Mouse (Mus musculus): ENCODE measurements around the gene Tceanc2.

Tceanc2 gene

DNA sequence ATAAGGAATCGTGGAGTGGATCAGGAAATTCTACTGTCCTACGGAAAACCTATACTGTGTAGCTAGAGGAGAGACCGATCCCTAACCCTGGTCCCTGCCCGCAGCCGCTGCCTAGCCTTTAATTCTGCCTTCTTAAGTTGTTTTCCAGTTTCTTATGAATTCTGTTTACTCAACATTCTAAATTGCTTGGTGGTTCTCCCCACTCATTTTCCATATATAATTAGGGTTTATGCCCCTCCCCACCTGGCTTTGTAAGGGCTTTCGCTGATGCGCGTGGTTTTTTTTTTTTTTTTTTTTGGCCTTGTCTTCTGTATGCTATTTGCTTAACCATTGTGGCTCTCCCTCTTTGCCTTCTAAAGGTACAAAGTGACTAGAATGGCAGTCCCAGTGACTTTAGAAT is 645 bp upstream of the Tceanc2 start:
- DNase-seq (ENCODE audit: low read depth, low spot score) = no peak

DNA sequence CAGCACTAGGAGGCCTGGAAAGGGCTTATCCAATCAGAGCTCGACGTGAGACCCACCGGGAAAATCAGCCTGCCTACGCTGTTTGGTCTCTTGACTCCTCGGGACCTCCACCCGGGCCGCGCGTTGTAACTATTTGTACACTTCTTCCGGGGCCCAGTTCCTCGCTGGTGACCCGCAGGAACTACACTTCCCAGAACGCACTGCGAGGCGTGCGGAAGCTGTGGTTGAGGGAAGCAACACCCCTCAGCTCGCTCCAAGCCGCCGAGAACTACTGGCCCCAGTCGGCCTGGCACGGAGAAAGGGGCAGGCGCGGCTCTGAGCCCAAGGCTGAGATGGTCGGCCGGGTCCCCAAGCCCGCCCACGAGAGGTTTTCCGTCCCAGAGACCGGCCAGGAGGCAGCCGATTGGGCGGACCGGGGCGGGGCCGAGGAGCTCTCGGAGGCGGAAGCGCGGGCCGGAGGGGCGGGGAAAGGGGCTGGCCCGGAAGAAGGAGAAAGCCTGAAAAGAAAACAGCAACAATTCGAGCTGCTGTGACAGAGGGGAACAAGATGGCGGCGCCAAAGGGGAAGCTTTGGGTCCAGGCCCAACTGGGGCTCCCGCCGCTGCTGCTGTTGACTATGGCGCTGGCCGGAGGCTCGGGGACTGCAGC is 610 bp downstream of the Tceanc2 start, which contains the start of gene Tmem59:
Tmem59 (plus strand) TSS at position 218 of the 648 bp plus-strand sequence.
- peak; percentile 93 for DNase-seq (ENCODE audit: low read depth, low spot score)

DNA sequence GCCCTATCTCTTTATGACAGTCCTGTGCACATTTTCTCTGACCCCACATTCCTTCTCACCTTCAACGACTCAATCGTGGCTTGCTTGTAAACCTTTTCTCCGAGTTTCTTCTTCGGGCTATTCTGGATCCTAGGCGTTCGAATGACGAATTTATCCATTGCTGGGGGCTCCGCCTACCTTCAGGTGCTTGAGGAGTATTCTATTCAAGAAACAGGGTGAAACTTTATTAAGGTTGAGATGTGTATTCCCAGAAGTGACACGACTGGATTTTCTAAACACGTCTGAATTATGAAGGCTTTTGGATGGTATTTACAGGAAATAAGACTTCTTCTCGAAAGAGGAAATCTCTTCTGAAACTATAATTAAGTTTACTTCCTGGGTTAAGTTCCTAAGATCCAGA is 1.4 kb downstream of the Tceanc2 start:
- no peak for DNase-seq (ENCODE audit: low read depth, low spot score)

DNA sequence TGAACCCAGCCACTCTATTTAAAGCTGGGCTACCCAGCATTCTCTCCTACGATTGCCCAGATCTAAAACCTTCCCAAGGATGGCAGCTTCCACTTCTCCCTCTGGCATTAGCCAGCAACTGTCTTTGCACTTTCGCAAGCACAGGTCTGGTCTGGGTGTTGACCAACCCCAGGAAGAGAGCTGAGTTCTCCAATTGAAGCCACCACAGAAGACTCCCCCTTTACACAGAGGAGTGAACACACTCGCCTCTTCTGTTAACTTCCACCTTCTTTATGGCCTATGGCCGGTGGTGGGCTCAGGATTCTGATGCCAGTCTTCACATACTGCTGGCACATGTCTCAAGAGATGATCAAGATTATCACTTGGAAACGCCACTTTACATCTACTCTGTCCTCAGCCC is 11.1 kb downstream of the Tceanc2 start:
- no peak for DNase-seq (ENCODE audit: low read depth, low spot score)

DNA sequence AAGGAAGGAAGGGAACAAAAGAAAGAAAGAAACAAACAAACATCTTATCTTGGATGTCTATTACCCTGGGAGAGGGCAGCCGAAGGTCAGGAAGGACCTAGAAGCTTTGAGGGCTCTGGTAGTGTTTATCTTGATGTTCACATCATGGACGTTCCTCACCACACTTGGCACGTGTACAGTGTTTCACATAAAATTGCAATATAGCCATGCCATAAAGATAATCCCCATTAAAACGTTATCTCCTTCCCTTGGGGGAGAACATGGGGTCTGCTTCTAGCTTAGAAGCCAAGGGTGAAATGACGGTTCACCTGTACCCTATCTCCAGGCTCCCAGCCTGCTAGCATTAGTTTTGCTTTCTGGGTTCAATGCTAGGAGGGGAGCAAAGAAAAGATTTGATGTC is 12.2 kb downstream of the Tceanc2 start:
- no peak for DNase-seq (ENCODE audit: low read depth, low spot score)

DNA sequence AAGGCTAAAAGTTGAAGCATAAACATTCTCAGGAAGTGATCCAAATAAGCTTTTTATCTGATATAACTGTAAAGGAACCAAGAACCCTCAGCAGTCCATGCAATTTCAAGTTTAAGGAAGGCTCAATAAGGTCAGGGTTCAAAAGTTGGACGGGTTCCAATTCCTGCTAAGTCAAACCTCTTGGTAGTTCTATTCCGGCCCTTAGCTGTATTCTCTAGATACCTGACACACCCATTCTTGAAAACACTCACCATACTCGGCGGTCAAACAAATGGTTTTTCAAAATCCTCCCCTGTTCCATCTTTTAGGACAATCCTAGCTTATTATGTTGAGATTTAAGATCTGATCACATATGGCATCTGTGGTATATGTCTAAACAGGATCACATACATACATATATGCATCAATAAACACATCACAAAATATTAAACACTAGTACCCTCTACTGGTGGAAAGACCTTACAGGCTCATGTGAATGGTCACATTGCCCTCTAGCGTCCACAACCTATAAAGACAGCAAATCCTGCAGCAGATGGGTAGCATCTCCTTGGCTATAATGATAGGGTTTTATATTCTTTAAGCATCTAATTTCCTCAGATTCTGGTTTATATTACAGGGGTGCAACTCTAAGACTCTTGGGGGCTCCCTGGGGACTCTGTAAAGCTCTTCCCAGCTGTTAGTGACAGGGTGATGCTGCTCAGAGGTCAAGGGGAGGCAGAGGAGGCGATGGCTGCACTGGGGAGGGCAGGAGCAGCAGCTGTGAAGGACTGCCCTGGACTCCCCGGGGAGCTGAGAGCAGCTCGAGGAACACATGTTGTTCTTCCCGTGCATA is 14.9 kb downstream of the Tceanc2 start:
- peak; percentile 66 for DNase-seq (ENCODE audit: low read depth, low spot score)

DNA sequence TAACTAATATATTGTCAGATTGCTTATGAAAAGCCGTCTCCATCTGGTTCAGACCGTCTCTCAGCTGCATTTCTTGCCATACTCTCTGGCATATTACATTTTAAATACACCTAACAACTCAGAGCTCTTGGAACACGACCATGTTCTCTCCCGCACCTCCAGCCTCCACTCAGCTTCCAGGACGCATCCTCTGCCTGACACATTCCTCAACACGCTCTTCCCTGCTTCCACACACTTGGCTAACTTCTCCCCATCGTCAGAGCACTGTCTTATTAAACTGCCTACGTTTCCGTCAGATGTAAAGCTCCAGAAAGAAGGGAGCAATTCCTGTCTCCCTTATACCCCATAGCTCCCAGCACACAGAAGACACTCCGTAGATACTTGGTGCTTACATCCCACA is 15.6 kb downstream of the Tceanc2 start:
- no peak for DNase-seq (ENCODE audit: low read depth, low spot score)

DNA sequence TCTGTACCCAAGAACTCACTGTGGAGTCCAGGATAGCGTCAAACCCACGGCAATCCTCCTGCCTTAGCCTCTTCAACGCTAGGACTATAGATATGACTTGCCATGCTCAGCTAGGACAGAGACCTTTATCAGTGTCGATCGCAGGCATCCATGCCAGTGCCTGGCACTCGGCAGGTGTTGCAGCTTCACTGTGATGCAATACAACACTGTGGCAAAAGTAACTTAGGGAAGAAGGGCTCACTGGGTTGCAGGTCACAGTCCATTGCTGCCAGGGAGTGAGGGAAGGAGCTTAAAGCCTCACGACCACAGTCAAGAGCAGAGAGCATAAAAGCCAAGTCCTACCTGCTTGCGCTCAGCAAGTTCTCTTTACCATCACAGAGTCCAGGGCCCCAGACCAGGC is 18.7 kb downstream of the Tceanc2 start:
- DNase-seq (ENCODE audit: low read depth, low spot score) = no peak

DNA sequence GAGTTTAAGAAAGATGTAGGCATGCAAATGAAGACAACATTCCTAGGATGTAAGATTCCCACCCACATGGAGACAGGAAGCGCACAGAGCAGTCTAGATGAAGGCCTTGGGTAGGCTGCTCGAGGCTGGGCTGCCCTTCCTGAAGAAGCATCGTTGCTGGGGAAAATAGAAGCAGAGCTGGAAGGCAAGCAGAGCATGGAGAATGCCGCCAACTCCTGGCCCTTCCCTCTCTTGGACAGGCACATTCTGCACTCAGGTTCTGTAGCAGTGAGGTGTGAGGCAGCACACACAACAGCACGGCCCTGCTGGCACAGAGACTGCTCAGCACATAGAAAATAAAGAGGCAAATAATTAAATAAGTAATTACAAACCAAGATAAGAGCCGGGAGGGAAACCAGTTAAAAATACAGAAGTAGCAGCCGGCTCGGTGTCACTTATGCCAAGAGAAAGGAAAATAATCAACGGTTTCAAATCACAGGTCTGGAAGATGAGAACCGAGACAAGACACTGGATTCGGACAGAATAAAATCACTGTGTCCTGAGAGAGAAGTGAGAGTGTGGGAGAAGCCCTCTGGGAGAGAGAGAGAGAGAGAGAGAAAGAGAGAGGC is 19.6 kb downstream of the Tceanc2 start:
- DNase-seq (ENCODE audit: low read depth, low spot score) = no peak

DNA sequence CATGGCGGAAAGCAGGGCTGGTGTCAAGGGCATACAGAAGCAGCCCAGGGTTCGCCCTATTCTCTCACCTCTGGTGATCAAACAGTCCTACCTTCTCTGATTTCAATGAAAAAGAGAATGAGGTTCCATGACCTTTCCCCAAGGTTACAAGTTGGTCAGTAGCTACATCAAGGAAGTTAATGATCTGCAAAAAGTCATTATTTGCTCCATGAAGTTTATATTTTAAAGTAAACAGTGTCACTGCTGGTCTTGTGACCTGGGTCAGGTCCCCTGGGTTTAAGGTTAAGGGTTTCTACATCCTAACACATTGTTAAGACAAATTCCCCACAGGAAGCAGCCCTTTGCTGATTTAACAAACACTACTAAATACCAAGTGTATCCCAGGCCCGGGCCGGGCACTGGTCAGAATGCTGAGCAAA is 21.9 kb downstream of the Tceanc2 start:
- DNase-seq (ENCODE audit: low read depth, low spot score) = no peak

DNA sequence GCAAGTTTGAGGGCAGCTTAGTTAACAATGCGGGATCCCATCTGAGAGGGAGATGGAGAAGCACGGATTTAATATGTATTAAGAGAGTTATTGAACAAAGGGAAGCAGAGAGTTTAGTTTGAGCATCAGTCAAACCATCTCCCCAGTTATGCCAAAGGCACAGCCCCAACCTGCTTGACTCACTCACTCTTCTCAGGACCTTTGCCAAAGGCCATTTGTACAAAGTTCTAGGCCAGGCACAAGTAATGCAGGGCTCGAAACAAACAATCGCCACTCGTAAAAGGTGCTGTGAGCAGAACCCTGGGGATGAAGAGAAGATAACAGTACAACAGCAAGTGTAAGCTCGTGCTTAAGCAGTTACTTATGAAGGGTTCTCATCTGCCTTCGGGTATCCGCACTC is 26.3 kb downstream of the Tceanc2 start:
- no peak for DNase-seq (ENCODE audit: low read depth, low spot score)

DNA sequence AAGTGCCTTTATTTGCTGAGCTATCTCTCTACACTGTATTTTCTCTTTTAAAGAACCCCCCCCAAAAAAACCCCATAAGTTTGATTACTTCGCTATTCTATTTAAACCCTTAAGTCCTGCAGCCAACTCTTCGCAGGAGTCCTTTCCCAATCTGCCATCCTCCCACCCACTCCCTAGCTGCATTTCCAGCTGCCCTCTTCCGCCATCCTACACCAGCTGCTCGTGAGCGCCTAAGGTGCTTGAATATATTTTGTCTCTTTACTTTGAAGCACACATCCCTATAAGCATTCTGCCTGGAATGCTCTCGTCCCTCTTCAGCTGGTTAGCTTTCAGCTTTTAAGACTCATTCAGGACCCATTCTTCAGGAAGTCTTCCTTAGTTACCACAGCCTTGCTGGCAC is 27.9 kb downstream of the Tceanc2 start:
- no peak for DNase-seq (ENCODE audit: low read depth, low spot score)

DNA sequence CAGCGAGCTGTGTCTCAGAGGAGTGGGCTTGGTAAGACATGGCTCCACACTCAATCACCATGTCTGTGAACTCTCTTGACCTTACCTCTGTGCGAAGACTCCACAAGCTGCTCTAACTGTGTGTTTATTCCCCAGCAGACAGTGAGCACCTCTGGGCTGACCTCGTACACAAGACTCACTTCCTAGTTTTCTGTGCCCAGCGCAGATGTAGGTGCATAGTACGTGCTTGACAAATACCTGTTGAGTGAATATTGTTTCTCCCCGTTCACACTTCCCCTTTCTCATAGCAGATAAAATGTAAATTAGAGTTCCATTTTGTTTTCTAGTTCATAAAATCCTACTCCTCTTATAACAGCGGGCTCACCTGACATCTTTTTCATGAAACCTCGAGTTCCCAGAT is 35.4 kb downstream of the Tceanc2 start:
- no peak for DNase-seq (ENCODE audit: low read depth, low spot score)

DNA sequence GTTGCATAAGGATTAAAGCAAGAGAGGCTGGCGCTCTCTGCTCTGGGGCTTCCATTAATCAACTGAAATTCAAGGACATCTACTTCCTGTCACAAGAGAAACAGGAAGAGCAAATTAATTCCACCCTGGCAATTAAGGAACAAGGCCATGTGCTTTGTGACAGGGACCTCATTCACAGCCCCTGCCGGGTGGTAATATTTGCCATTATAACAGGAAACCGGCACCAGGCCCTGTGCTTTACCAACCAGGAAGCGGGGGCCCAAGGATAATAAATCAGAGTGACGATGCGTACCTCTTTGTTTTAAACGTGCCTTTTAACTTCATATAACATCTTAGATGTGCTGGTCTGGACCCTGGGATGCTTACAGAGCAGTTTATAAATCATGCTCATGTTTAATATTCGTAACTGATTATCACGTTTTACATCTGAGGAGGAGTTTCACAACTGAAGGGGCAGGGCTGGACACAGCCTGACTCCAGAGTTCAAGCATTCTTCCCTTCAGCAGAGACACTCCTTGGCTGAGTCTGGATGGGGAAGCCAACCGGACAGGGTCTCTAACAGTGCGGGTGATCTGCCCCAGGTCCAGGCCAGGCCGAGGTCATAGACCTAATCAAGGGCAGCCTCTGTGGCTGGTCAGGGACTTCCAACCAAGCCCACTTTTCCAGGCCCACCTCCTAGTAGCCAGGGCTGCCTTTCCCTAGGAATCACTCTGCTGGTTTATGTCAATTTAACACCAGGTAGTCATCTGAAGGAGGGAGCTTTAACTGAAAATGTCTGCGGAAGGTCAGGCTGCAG is 38.9 kb downstream of the Tceanc2 start:
- DNase-seq (ENCODE audit: low read depth, low spot score) = no peak

DNA sequence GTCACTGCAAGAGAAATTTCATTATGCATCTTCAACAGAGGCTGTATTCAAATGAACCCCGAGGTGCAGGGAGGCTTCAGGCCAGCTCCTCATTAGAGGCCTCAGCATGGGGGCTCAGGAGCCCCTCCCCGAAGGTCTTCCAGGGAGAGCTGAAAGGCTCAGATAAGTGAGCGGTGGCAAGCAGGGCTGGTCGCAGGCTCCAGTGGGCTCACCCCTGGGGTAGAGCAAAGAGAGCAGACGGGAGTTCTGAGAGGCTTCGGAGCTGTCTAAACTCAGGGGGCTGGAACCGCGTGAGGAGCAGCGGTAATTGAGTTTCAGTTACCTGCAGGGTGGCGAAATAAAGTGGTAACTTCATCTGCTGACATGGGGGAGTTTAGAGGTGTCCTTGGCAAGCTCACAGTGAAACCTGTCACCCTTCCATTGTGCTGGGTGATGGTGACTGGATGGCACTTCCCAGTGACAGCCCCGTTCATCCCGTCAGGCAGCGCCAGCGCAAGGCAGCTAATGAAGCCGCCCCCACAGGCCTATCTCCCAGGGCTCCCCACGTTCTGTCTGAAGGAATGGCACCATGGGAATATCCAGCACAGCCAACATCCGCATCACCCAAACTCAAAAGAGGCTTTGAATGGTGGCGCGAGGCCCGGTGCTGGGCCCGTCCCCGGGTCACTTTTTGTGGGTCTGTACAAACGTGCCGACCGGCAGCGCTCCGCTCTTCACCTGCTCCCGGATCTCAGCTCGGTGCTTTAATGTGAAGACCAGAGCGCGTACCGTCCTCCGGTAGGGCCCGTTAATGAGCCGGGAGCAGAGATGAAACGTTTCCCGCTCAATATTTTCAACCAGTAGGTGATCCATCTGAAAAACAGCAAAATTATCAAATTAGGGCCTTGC is 39.7 kb downstream of the Tceanc2 start:
- DNase-seq (ENCODE audit: low read depth, low spot score) = no peak

DNA sequence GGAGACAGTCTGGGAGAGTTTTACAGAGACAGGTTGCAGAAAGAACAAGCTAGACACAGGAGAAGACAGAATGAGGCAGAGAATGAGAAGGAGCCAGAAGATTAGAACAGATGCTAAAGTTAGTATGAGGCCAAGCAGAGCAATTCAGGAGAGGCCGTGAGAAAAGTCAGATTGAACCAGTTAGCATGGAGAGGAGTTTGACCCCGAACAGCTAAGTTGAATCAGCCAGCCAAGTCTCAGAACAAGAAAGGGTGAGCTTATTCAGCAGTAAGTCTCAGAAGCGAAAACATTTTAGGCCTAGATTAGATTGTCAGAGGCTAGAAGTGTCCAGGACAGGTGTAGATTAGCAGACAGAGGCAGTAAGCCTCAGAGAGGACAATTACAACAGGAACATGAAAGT is 42.4 kb downstream of the Tceanc2 start:
- DNase-seq (ENCODE audit: low read depth, low spot score) = no peak

DNA sequence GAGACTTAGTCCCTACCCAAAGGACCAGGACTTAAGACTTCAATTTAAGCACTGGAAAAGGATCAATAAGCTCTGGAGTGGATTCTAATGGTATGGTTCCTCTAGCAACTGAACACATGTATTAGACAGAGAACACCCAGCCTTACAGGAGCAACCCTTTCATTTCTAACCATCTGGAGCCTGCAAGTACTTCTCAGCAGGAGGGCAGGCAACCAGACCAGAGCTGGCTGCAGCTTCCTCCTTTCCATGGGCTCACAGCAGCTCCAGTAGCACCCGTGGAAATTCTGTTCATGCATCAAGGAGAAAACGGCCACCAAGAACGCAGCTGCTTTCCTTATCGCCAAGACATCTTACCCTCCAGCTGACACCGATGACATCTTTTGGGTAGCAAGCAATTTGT is 43.3 kb downstream of the Tceanc2 start:
- DNase-seq (ENCODE audit: low read depth, low spot score) = no peak

DNA sequence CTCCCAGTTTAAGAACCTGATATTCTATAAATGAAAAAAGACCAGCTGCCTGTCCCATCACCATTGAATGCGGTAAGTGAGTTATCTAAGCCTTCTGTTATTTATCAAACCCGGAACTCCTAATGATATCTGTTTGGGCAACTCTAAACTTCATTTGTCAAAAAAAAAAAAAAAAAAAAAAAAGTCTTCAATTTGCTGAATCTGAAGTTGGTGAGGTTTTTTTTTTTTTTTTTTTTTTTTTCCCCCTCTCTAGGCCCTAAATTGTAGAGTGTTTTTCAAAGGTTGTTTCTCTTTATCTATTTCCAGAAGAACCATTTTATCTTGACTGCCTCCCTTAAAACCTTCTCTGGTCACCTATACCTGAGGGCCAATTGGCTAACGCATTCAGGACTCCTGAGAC is 44.0 kb downstream of the Tceanc2 start:
- DNase-seq (ENCODE audit: low read depth, low spot score) = no peak

DNA sequence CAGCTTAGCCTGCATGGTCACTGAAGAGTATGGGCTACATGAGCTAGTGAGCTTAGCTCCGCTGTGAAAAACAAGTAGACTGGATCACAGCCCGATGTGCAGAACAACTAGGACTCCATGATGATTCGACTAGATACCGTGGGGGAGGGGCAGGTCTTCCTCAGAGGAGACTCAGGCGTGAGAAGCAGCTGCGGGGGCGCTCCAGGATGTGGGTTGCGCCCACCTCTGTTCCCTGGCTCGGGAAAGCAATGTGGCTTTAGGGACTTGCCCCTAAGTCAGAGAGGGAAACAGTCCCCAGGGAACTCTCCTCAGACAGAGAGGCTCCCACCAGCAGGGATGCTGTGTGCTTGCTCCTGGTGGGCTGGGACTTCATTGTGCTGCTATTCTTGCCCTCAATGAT is 48.4 kb downstream of the Tceanc2 start:
- no peak for DNase-seq (ENCODE audit: low read depth, low spot score)

DNA sequence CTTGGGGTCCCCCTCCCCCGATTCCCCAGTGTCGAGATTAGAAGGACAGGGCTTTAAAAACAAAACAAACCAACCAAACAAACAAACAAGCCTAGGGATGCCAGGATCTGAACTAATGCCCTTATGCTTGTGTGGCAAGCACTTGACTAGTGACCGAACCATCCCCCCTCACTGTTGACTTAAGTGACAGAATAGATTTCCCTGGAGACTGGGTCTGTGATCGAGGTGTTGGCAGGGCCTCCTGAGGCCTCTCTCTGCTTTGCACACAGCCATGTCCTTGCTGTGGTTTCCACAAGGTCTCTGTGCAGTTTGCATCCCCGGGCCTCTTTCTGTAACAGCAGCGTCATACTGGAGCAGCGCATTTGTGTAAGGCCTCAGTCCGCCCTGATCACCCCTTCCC is 49.5 kb downstream of the Tceanc2 start:
- no peak for DNase-seq (ENCODE audit: low read depth, low spot score)
